Mouse (Mus musculus) left cerebral cortex, adult 6 months (tissue): ENCODE data around the gene Gm10645. TPM values are rescaled to one million over a fixed set of nuclear protein-coding genes. Genes with fewer than 3 reads are reported as not detected.

Experiments used
- long read RNA-seq, 2 experiments: library from polyadenylated mRNA; unstranded; transcript quantifications; one replicate each; pipeline ENCODE4 v2.0.0; 2019 to 2020
- polyA plus RNA-seq: library from polyadenylated mRNA; unstranded; fragments of <200 nt; fragmentation: Nextera tagmentation; gene quantifications from 2 replicates; pipeline ENCODE4 v1.2.3, GENCODE M21; 2021

Gene Gm10645
- polyA plus RNA-seq, result 4.5 and 9.0 TPM in 2 replicates
- long read RNA-seq, experiment 1, transcript Gm10645-201 (1 exons, 1,090 nt), result major isoform, 10 of 10 reads
- long read RNA-seq, experiment 1, partial matches to known transcripts, result 0 of 10 reads
- long read RNA-seq, experiment 1, other reads (novel, unspliced or antisense), result 0 of 10 reads
- long read RNA-seq, experiment 2, transcript Gm10645-201 (1 exons, 1,090 nt), result major isoform, 8 of 8 reads
- long read RNA-seq, experiment 2, partial matches to known transcripts, result 0 of 8 reads
- long read RNA-seq, experiment 2, other reads (novel, unspliced or antisense), result 0 of 8 reads

GRCm38 (mm10) chr8:83165931-83166867 lies at the start of gene Gm10645:
Gene Gm10645, minus strand, starts transcription at chr8:83166170.

GRCm38 (mm10) chr8:83165235-83165930 lies 587 bp downstream of the Gm10645 start, which contains the start of gene Tbc1d9:
Gene Tbc1d9, plus strand, starts transcription at chr8:83165352.

Other genes with a start within 250 kb of the Gm10645 start
- gene Tbc1d9, start 818 bp downstream of the Gm10645 start, polyA plus RNA-seq, result 5.7 and 7.3 TPM in 2 replicates
- not detected in 2 replicates for gene Ucp1, start 124.2 kb upstream of the Gm10645 start, polyA plus RNA-seq
- 4.2 and 4.3 TPM in 2 replicates for gene Elmod2, start 166.3 kb upstream of the Gm10645 start, polyA plus RNA-seq
- not detected in 2 replicates for gene Mgat4d, start 182.3 kb upstream of the Gm10645 start, polyA plus RNA-seq
- gene Clgn, start 223.7 kb upstream of the Gm10645 start, polyA plus RNA-seq, result 2.8 and 3.6 TPM in 2 replicates